Mouse (Mus musculus): ENCODE measurements around the gene Mapk6. TPM values are rescaled to one million over a fixed set of nuclear protein-coding genes. Genes with fewer than 3 reads are reported as not detected.

Mapk6 gene
- 37.4 and 41.4 TPM in 2 replicates for polyA plus RNA-seq (2012; rRNA removed; ENCODE audit: low replicate concordance)

GRCm38 (mm10) chr9:75409852-75410378, at the start of gene Mapk6:
Gene Mapk6, minus strand, starts transcription at chr9:75410005.

GRCm38 (mm10) chr9:75440796-75441666, 31.2 kb upstream of the Mapk6 start, which contains the start of gene Leo1:
Gene Leo1, plus strand, starts transcription at chr9:75441524.

GRCm38 (mm10) chr9:75347458-75347857, 62.3 kb downstream of the Mapk6 start, which contains the start of gene Bcl2l10:
Gene Bcl2l10, plus strand, starts transcription at chr9:75347758.

Other genes with a start within 250 kb of the Mapk6 start
- gene Myo5c, start 178.0 kb downstream of the Mapk6 start, polyA plus RNA-seq (2012; rRNA removed; ENCODE audit: low replicate concordance) = 3.3 and 6.2 TPM in 2 replicates
- gene Gnb5, start 103.7 kb downstream of the Mapk6 start, polyA plus RNA-seq (2012; rRNA removed; ENCODE audit: low replicate concordance) = 32.1 and 57.2 TPM in 2 replicates
- 0.29 and 0.70 TPM in 2 replicates for gene Bcl2l10, start 62.2 kb downstream of the Mapk6 start, polyA plus RNA-seq (2012; rRNA removed; ENCODE audit: low replicate concordance)
- 1.8 and 2.1 TPM in 2 replicates for gene Leo1, start 31.5 kb upstream of the Mapk6 start, polyA plus RNA-seq (2012; rRNA removed; ENCODE audit: low replicate concordance)
- 19.8 and 32.6 TPM in 2 replicates for gene Tmod3, start 149.7 kb upstream of the Mapk6 start, polyA plus RNA-seq (2012; rRNA removed; ENCODE audit: low replicate concordance)
- 1.8 and 4.1 TPM in 2 replicates for gene Tmod2, start 201.3 kb upstream of the Mapk6 start, polyA plus RNA-seq (2012; rRNA removed; ENCODE audit: low replicate concordance)
- gene Lysmd2, start 215.7 kb upstream of the Mapk6 start, polyA plus RNA-seq (2012; rRNA removed; ENCODE audit: low replicate concordance) = 24.9 and 51.2 TPM in 2 replicates